Mouse (Mus musculus) mouse embryonic stem cell (cell line): ENCODE results near the gene Casp2.

Experiments used
- in situ Hi-C, 2 experiments: fragments of 300-500 bp; cut with MboI; formaldehyde crosslinking; loops; 1 replicate in 1 of 2; 3 replicates in 1 of 2; pipeline ENCODE4 v1.14.3; 2019 to 2020; ENCODE audit warnings: low sequenced_read_pairs in 2 of 2, low pct_unique_long_range_greater_than_20kb in 1 of 2, mixed read lengths in 1 of 2; ENCODE audit not compliant: unreplicated experiment in 1 of 2

Gene Casp2

DNA sequence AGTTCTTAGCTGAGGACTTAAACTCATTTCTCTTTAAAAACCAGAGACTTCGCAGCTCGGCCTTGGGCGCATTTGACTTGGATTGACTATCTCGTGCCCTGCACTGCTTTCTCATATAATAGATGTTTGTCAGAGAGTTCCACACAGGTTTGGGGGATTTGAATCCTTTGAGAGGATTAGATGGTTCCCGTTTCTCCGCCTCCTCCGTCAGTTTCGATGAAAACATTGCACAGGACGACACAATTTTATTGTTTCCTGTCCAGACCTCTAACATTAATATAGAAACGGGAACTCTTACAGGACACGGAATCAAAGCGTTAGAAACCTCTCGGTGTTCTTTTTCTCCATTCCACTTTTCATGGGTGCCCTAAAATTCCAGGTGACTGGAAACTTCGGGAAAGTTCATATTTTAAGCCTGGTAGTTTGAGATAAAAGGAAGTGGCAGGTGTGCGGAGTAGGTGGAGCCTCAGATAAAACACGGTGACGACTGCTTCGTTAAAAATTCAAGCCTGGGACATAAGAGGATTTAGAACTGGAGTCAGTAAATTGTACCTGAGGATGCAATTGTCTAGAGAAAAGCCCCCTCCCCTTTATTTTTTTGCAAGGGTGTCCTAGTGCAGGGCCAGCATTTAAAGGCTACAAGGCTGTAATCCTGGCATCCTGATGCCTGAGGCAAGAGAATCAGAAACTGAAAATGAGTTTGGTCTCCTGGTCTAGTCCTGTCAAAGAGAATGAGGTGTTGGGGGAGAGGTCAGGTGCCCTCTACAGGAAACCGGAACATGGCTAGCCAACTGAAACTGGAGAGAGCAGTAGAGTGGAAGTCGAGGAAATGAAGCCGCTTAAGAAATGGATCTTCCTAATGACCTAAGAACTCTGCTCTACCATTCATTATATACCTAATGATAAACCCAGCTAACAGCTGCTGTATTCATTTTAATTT lies 876 bp downstream of the Casp2 start:
- in situ Hi-C loops = no loop called here

DNA sequence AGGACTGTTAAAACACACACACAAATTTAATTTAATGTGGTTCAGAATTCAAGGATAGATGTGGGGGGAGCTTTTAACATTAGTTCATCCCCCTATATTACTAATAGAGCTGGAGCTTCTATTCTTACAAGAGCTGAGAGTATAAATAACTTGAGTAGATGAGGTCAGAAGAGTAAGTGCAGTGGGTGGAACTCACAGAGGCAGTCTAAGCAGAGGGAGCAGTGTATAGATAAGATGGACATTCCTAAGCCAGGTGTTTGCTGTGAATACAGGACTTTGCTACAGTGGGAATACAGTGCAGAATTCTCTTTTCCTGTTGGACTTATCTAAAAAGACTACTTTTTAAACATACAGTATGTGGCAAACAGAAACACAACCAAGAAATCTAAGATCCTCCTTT lies 6.0 kb downstream of the Casp2 start:
- in situ Hi-C loops = no loop called here

DNA sequence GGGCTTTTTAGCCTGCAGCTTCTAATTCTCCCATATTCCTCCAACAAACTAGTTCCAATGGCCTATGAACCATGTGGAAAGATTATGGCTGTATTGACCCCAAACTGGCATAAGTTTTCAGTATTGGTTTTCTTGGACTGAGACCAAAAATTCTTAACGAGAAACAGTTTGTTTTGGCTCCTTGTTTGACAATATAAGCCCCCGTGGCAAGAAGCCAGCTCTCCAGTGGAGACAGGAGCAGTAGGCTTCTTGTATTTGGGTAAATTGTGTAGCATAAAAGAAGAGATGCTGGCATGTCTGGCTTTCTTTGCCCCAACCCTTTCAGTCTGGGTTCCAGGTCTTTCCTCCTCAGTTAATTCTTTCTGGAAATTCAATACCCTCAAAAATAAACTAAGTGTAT lies 11.4 kb downstream of the Casp2 start:
- in situ Hi-C loops = loop anchor here in 1 of 2 experiments (25.0 kb wide), 1 partner anchor 1914 kb away; no protein-coding TSS in a partner anchor

DNA sequence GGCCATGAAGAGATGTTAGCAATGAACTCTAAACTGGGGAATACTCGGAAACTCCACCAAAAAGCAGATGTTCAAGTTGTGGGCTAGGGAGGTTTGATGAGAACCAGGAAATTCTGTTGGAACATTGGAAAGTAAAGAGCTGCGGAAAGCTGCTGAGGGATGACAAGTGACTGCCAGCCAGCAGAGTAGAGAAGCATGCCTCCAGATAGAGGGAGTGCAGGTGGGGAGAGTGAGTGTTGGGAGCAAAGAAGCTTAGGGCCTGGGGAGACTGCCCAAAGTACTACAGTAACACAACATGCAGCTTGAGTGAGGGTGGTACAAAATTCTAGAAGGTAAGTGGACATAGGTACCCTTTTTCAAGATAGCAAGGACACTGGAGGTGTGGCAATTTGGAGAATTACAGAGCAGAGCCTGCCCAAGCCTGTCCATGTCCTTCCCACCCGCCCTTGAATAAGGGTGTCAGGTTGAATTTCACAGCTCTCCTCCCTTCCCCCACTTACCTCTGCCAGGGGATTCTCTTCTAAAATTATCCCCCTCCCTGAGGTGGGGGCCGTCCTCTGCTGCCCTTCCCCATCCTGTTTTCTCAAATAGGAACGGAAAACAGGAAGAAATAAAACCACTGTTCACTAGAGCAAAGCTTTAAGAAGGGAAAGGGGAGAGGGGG lies 18.2 kb downstream of the Casp2 start:
- in situ Hi-C loops = loop anchor here in 1 of 2 experiments (25.0 kb wide), 1 partner anchor 1921 kb away; no protein-coding TSS in a partner anchor

DNA sequence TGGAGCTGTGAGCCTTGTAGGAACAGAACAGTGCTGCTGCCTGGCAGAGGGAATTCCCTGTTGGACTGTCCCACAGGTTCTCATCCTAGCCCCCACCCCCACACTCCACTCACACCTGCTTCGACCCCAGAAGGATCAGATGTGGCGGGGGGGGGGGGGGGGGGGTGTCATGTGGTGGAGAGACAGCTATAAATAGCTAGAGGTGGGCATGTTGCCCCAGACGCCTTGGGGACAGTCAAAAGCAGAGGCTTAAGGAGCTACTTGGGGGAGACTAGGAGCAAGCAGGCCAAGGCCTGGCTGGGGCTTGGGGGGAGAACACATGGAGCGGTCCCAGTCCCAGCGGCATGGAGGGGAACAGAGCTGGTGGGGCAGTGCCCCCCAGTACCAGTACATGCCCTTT lies 21.7 kb downstream of the Casp2 start, which contains the start of gene Clcn1:
Clcn1 (plus strand) TSS at position 238 of the 400 bp plus-strand sequence.
- in situ Hi-C loops = loop anchor here in 1 of 2 experiments (25.0 kb wide), 1 partner anchor 1924 kb away; no protein-coding TSS in a partner anchor

DNA sequence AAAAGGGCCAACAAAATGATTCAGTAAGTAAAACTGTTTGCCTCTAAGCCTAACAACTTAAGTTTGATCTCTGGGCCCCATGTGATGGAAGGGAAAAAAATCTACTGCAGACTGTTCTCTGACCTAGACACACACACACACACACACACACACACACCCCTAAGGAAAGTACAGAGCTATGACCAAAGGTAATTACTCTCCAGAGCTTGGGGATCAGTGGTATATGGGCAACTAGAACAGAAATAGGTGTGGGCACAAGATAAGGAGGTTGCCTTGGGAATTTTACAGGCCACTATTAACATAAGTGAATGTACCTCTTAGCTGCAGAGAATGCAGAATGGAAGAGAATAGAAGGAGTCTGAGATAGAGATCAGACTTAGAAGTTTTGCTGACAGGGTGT lies 22.8 kb downstream of the Casp2 start:
- in situ Hi-C loops = loop anchor here in 1 of 2 experiments (25.0 kb wide), 1 partner anchor 1925 kb away; no protein-coding TSS in a partner anchor

DNA sequence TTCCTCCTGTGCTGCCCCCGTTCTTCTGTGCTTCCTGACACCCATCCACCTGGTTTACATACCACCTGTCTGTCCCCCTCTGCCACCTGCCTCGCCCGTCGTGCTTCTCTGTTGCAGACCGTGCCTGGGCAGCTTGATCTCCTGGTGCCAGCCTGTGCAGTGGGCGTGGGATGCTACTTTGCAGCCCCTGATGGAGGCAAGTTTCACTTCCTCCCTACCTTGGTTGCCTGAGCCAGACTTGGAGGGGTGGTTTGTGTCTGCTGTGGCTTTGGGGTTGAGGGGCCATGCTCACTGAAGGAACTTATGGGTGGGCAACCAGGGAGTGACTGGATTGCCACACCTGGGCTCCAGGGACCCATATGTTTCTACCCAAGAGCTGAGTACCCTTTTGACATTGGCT lies 28.5 kb downstream of the Casp2 start:
- in situ Hi-C loops = loop anchor here in 1 of 2 experiments (25.0 kb wide), 1 partner anchor 1931 kb away; no protein-coding TSS in a partner anchor

DNA sequence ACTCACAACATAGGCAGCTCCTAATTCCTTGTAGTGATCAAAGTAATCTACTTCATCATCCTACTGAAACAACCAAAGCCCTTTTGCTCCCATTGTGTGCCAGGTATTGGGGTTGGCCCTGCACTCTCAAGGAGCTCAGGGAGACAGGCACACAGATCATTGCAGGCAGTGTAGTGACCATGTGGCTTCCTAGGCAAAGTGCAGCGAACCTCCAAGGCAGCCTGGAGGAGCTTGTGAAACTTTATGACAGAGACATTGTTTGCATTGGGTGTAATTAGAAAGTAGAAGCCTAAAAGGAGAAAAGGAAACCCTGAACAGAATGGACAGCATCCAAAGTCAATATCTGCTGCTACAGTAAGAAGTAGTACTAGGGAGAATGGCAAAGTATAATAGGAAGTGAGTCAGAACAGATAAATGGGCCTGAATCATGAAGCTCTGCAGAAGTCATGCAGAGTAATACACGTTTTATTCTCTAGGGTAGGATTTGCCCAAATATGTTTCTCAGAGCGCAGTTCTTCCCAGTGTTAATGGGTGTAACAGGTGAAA lies 30.8 kb downstream of the Casp2 start:
- in situ Hi-C loops = loop anchor here in 1 of 2 experiments (25.0 kb wide), 1 partner anchor 1933 kb away; no protein-coding TSS in a partner anchor

DNA sequence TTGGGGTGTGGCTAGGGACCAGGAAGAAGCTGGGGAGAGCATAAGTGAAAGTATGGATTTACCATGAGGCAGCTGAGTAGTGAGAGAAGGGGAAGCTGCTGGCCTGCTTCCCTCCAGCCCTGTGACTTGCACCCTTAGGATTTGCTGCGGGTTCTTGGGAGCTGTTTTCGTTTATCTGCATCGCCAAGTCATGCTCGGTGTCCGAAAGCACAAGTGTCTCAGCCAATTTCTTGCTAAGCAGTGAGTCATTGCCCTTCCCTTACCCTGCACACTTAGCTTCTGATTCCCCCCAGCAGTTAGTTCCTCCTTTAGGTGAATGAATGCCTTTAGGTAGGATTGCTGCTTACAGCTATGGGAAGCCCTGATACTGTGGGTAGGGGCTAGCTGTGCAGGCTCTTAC lies 34.6 kb downstream of the Casp2 start:
- in situ Hi-C loops = loop anchor here in 1 of 2 experiments (25.0 kb wide), 1 partner anchor 1937 kb away; no protein-coding TSS in a partner anchor

DNA sequence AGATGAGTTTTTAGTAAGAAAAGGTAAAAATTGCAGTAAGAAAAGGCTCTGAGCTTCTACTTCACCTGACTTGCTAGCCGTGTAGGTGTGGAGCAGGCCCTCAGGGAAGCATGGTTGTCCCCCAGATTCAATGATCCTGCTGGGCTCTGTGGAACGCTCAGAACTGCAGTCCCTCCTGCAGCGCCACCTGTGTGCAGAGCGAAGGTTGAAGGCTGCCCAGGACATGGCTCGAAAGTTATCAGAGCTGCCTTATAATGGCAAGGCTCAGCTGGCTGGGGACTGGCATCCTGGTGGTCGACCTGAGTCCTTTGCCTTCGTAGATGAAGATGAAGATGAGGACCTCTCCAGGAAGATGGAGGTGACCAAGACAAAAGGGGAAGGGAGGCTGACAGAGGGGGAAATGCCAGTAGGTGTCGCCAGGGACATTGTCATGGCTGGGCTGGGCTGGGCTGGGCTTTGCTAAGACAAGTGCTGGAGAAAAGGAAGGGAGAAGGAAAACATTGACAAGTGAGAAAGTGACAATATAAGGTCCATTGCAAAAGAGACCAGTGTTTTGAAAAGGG lies 45.1 kb downstream of the Casp2 start:
- in situ Hi-C loops = no loop called here

DNA sequence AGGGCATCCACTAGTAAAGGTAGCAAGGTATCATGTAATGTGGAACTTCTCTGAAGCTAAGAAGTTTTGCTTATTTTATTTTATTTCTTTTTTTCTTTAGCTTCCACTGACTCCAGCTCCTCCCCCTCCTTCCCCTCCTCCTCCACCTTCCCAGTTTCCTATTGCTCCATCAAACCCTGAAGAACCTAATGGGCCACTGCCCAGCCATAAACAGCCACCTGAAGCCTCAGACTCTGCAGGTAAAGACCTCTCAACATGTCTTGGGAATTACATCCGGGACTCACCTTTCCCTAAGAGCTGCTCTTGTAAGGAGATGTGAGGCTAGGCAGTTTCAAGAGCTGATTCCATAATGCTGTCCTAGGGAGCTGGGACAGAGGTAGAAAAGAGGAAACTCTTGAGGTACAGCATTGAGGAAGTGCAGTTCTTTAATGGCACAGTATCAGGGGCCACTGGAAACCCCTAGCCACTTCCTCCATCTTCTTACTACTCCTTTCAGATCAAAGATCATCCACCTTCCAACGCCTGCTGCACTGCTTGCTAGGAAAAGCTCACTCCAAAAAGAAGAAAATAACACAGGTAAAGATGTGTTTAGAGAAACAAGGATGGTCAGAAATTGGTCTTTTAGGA lies 45.8 kb downstream of the Casp2 start:
- in situ Hi-C loops = no loop called here

DNA sequence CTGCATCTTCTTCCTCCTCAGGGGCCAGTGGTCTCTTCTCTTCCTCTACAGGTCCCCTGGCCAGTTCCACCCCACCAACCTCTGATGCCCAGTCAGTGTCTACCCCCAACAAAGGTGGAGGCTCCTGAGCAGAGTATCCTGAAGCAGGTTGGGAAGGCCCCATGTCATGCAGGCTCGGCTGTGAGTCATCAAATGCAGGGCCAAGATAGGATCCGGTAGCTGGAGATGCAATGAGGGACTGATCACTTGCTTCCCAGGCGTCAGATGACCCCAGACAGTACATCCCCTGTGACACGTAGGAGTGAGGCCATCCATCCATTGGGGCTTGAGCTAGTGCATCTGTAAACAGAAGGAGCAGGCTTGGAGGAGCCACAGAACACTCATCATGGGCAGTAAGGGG lies 53.5 kb downstream of the Casp2 start:
- in situ Hi-C loops = no loop called here

DNA sequence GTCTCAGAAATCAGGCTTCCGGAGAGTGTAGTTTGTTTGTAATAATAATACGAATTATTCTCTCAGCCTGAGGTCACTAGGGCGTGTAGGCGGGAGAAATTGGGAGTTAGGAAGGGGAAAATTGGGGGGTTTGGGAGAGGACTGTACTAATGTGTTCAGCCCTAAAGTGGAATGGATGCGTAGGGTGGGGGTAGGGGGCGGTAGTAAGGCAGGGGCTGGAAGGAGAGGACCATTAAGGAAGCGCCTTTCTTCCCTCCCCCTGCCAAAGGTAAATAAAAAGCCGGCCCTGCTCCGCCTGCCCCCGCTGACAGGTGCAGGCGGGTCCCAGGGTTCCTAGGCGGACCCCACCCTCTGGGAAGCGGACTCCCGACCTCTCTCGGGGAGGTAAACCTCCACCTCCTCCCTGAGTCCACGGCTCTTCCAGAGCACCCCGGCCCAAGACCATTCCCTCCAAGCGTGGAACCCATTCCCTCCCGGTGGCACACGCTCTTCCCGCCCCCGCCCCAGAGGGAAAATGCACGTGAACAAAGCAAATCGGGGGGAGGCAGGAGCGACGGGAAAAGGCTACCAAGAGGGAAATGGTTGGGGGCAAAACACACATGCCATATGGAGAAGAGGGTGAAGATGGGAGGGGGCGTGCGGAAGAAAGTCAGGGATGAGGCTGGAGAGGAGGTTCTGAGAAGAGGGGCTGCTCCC lies 58.7 kb downstream of the Casp2 start:
- in situ Hi-C loops = no loop called here

DNA sequence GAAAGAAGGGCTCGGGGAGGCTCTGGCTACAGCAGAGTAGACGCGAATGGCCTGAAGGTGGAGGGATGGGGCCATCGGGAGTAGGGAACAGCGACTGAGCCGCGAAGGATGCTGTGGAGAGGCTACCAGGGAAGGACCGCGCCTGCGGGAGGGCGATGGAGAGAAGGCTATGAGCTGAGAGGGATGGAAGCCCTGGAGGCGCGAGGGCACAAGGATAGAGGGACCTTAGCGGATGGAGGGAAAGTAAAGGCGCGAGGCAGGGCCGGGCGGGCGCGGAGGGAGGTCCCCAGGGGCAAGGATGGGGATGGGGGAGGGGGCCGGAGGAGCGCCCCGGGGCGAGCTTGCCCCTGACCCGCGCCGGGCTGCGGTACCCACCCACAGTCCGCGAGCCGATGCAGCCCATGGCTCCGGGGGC lies 59.3 kb downstream of the Casp2 start:
- in situ Hi-C loops = no loop called here

DNA sequence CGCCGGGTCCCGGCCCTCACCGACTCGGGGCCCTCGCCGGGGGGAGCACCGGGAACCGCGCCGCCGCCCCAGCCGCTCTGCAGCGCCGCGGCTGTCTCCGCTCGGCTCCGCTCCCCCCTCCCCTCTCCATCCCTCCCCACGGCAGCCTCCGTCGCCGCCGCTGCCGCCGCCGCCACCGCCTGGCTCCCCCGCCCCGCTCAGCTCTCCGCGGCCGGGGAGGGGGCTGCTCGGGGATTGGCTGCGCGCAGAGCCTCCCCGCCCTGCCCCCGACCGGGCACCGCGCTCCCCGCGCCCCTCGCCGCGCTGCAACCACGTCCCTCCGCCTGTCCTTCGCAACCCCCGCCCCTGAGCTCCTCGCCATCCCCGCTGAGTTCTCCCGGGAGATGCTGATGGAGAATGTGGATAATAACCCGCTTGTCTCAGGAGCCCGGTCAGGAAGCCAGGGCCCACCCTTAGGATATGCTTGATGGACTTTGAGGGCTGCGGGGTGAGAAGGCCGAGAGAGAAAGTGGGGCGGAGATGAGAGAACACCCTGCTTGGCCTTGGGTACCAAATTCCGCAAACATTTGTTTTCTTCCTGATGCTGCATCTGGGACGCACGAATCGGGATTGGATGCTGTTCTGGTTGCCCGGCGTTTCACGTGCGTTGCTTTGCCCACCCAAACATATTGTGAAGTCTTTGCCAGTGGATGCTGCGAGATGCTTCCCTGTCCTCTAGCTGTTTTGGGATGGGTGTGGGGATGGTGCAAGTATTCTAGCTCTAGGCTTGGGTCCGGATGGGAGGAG lies 59.9 kb downstream of the Casp2 start, which contains the start of gene Fam131b:
Fam131b (minus strand) TSS at position 162 of the 786 bp plus-strand sequence.
- in situ Hi-C loops = no loop called here

DNA sequence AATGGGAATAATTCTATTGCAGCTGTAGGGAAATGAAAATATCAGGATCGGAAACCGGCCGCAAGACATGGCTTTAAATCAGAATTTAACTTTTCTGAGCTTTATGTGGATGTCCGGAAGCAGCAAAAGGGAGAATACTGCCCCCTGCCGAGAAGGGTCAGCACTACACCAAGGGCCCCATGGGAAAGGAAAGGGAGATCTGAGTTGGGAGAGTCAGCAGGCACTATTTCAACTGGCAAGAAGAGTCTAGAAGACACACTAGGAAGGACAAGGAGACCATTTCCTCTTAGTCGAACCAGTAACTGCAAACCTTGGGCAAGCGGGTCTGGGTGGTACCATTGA lies 60.5 kb downstream of the Casp2 start:
- in situ Hi-C loops = no loop called here

DNA sequence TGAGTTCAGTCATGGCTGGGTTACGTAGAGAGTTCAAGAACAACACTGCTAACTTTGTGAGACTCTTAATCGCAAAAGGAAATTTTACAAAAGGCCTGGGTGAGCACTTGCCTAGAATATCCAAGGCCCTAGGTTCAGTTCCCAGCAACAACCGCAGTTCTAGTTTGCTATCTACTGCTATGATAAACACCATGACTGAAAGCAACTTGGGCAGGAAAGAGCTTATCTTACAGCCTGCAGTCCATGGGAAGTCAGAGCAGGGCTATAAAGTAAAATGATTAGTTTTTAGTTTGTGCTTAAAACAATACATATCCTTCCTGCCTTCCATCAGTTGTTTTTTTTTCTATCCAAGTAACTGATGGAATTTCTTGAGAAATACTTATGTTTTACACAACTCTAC lies 61.7 kb downstream of the Casp2 start:
- in situ Hi-C loops = no loop called here
